Mouse (Mus musculus) embryonic stem cell, embryonic (primary cell): ENCODE data around the gene Chchd5.

Experiments used
- CTCF ChIA-PET, 4 experiments: fragments of 300-600 bp in 2 of 4; fragments of 350-600 bp in 2 of 4; sonication (Branson Sonifier 250); formaldehyde crosslinking; loops; one replicate each; lab custom pipeline; 2022; ENCODE audit warnings: inconsistent platforms in 2 of 4; lab: Charles Lee
- POLR2A ChIA-PET, 4 experiments: fragments of 300-600 bp in 2 of 4; fragments of 350-600 bp in 2 of 4; sonication (Branson Sonifier 250); formaldehyde crosslinking; loops; one replicate each; lab custom pipeline; 2022; ENCODE audit warnings: antibody characterized with exemption in 4 of 4, inconsistent platforms in 1 of 4; lab: Charles Lee

Chchd5 gene

GRCm38 (mm10) chr2:129178182-129178908 lies 48.8 kb downstream of the Chchd5 start:
- ChIA-PET POLR2A (interaction anchor here (0.6 to 15.1 kb wide), 55 partner anchors 9 to 491 kb away, joined by 3 to 840 read pairs (median 5); partner anchors contain the start of genes Slc20a1 (in 2 of the 4), Chchd5 (in 1 of the 4), Ckap2l (in 1 of the 4) and Polr1b (in 1 of the 4)), CTCF (interaction anchor here in 3 of 4 experiments (0.6 to 1.6 kb wide), 9 partner anchors 17 to 227 kb away, joined by 3 to 5 read pairs (median 4); partner anchors contain the start of genes Ckap2l (in 1 of the 3) and Slc20a1 (in 1 of the 3))

GRCm38 (mm10) chr2:129179946-129180853 lies 50.7 kb downstream of the Chchd5 start:
- POLR2A ChIA-PET = interaction anchor here (0.6 to 15.1 kb wide), 37 partner anchors 7 to 1095 kb away, joined by 3 to 840 read pairs (median 4); partner anchors contain the start of genes Slc20a1 (in 3 of the 4), Chchd5 (in 1 of the 4), Polr1b (in 1 of the 4) and Tmem87b (in 1 of the 4)
- CTCF ChIA-PET = interaction anchor here (0.6 to 2.7 kb wide), 14 partner anchors 11 to 1202 kb away, joined by 3 to 13 read pairs (median 4); partner anchors contain the start of genes Polr1b (in 1 of the 4) and Vinac1 (in 1 of the 4)

- POLR2A ChIA-PET = interaction anchor here in 3 of 4 experiments (0.6 to 15.1 kb wide), 33 partner anchors 9 to 1093 kb away, joined by 3 to 840 read pairs (median 6); partner anchors contain the start of genes Slc20a1 (in 3 of the 3), Chchd5 (in 1 of the 3), Tmem87b (in 1 of the 3) and Ttl (in 1 of the 3)
- CTCF ChIA-PET = interaction anchor here (0.6 to 2.7 kb wide), 23 partner anchors 9 to 305 kb away, joined by 3 to 13 read pairs (median 4); partner anchors contain the start of genes Chchd5 (in 1 of the 4) and Slc20a1 (in 1 of the 4)
These were observed 52.0 kb downstream of the Chchd5 start for GRCm38 (mm10) chr2:129181509-129181908.

- POLR2A ChIA-PET = interaction anchor here in 3 of 4 experiments (0.6 to 15.1 kb wide), 29 partner anchors 9 to 1092 kb away, joined by 3 to 840 read pairs (median 9); partner anchors contain the start of genes Slc20a1 (in 2 of the 3), Ckap2l (in 1 of the 3) and Ttl (in 1 of the 3)
- CTCF ChIA-PET = interaction anchor here (0.6 to 2.7 kb wide), 17 partner anchors 8 to 304 kb away, joined by 3 to 13 read pairs (median 4); partner anchors contain the start of genes Chchd5 (in 1 of the 4) and Slc20a1 (in 1 of the 4)
These were observed 52.9 kb downstream of the Chchd5 start for GRCm38 (mm10) chr2:129182412-129182811.

GRCm38 (mm10) chr2:129183561-129184031 lies 54.1 kb downstream of the Chchd5 start:
- ChIA-PET CTCF (interaction anchor here (0.6 to 1.8 kb wide), 14 partner anchors 11 to 105 kb away, joined by 3 to 11 read pairs (median 4); no protein-coding TSS in a partner anchor), POLR2A (interaction anchor here (0.7 to 15.1 kb wide), 35 partner anchors 11 to 1091 kb away, joined by 3 to 840 read pairs (median 5); partner anchors contain the start of genes Slc20a1 (in 4 of the 4), Chchd5 (in 2 of the 4), Ckap2l (in 2 of the 4) and Nop56 (in 1 of the 4))
